In genomic region chr4:140070331-140070652, GRCm38 (mm10) we compare ENCODE assay signal across 12 mouse cellular contexts.
DNase-seq lines count a peak whose midpoint lies in the region; ATAC-seq and TF ChIP-seq lines count a peak whose summit lies in the region.
"Had no signal": no experiment of that assay in that cellular context is flagged by ENCODE, and none has a peak within 500 bp of the region (broad histone marks: within the 10 kb centered on the region; RNA-seq: fewer than 3 reads in every experiment).

No protein-coding gene starts in this region.

- ATAC-seq in frontal cortex, adult (ENCODE audit: low TSS enrichment): peak; percentile 77
- no peak for ATAC-seq in neural tube, embryonic 14.5 days (ENCODE audit: low read depth)
- ATAC-seq: Patski had no signal

- H3K4me3 ChIP-seq in neural tube, embryonic 14.5 days (ENCODE audit: low read depth, low read length): no peak overlapping the region
- H3K4me3 ChIP-seq in kidney, adult 2 months (ENCODE audit: insufficient read depth, low read depth, low read length): no peak overlapping the region
- H3K4me3 ChIP-seq: heart, embryonic 13.5 days; lung, embryonic 15.5 days had no signal

- TF ChIP-seq POLR2A in kidney, adult 2 months (IDR thresholded peaks at IDR 0.05; ENCODE audit: low read depth, low read length): no peak

- WGBS in neural tube, embryonic 14.5 days: 41% methylated on average over 10 of the region's 10 CpGs
- WGBS in kidney, adult 2 months: 37% methylated on average over 10 of the region's 10 CpGs

- no peak overlapping the region for H3K9ac ChIP-seq in neural tube, embryonic 14.5 days (replicated peaks; ENCODE audit: low read depth, low read length)
- H3K9ac ChIP-seq: heart, embryonic 13.5 days; lung, embryonic 15.5 days had no signal

- no peaks in the 10 kb centered on the region for H3K36me3 ChIP-seq in neural tube, embryonic 14.5 days (ENCODE audit: control insufficient read depth, insufficient read depth, low read length)
- H3K36me3 ChIP-seq in kidney, adult 2 months (ENCODE audit: control insufficient read depth, insufficient read depth, low read length): no peaks in the 10 kb centered on the region
- H3K36me3 ChIP-seq: heart, embryonic 13.5 days; lung, embryonic 15.5 days had no signal

- no peak for TF ChIP-seq CTCF in kidney, adult 2 months (conservative IDR thresholded peaks at IDR 0.05; ENCODE audit: insufficient read depth, insufficient read length, low read depth, low read length)

- no peak overlapping the region for H3K4me2 ChIP-seq in neural tube, embryonic 14.5 days (ENCODE audit: low read depth, low read length)
- H3K4me2 ChIP-seq: heart, embryonic 13.5 days; lung, embryonic 15.5 days had no signal

- H3K9me3 ChIP-seq in neural tube, embryonic 14.5 days (ENCODE audit: control insufficient read depth, low read length): no peaks in the 10 kb centered on the region
- H3K9me3 ChIP-seq: heart, embryonic 13.5 days; lung, embryonic 15.5 days had no signal

- DNase-seq in layer of hippocampus, adult 11-12 months (ENCODE audit: low spot score): peak; percentile 69
- DNase-seq in layer of hippocampus, adult 9-10 months (ENCODE audit: low spot score): no peak
- peak; percentile 29 to 38 for DNase-seq in layer of hippocampus, postnatal 10 days (ENCODE audit: low spot score in 2 of 2)
- no peak for DNase-seq in Muller cell, postnatal 12 days (ENCODE audit: inconsistent ontology term)
- DNase-seq in kidney, adult 2 months: no peak
- no peak for DNase-seq in heart, adult 11 months
- DNase-seq: kidney, adult 18-20 months had no signal

- H3K4me1 ChIP-seq in neural tube, embryonic 14.5 days (ENCODE audit: control insufficient read depth, insufficient read depth, low read length): 0 out of 2 replicates have a peak, but pooled peaks cover 4% of the 10 kb centered on the region
- no peaks in the 10 kb centered on the region for H3K4me1 ChIP-seq in kidney, adult 2 months (ENCODE audit: control insufficient read depth, insufficient read depth, low read length)
- H3K4me1 ChIP-seq: lung, embryonic 15.5 days had no signal

- H3K27me3 ChIP-seq in neural tube, embryonic 14.5 days (ENCODE audit: control insufficient read depth, insufficient read depth, low read length): no peaks in the 10 kb centered on the region
- no peaks in the 10 kb centered on the region for H3K27me3 ChIP-seq in kidney, adult 2 months (replicated peaks; ENCODE audit: control insufficient read depth, insufficient read depth, low read length)
- H3K27me3 ChIP-seq: Patski had no signal

- 0 out of 2 replicates have a peak overlapping the region, but pooled peaks have one; percentile 5 for H3K27ac ChIP-seq in neural tube, embryonic 14.5 days (ENCODE audit: low read depth, low read length)
- H3K27ac ChIP-seq in kidney, adult 2 months (ENCODE audit: insufficient read depth, low read depth, low read length): no peak overlapping the region
- H3K27ac ChIP-seq: heart, embryonic 13.5 days; lung, embryonic 15.5 days had no signal

Comparison
In these comparisons a context has a peak if more than half of its experiments do, and no peak if none do; other contexts are left out.
1. DNase-seq: peak in layer of hippocampus, adult 11-12 months (single experiment) and layer of hippocampus, postnatal 10 days (2 of 2); none in layer of hippocampus, adult 9-10 months (single experiment), Muller cell, postnatal 12 days (single experiment), kidney, adult 2 months (single experiment) and heart, adult 11 months (single experiment).